Mouse (Mus musculus): ENCODE results near the gene Aff4. TPM values are rescaled to one million over a fixed set of nuclear protein-coding genes. Genes with fewer than 3 reads are reported as not detected.
A peak's percentile ranks its signal among the peaks of the same experiment; 100 is the strongest.

Gene Aff4
- polyA plus RNA-seq (2014; fragmentation: Nextera tagmentation; extraction: Ambion mirVana): 46.1 and 80.4 TPM in 2 replicates

- Histone ChIP-seq H3K27ac (ENCODE audit: low read depth, low read length) (peak within 1 kb of the TSS; percentile 96), H3K4me1 (ENCODE audit: control insufficient read depth, insufficient read depth, low read length) (peaks cover 6% of the 10 kb centered on the region), H3K4me2 (replicated peaks; ENCODE audit: low read depth, low read length) (peak within 1 kb of the TSS; percentile 93), H3K36me3 (ENCODE audit: control insufficient read depth, insufficient read depth, low read length) (no peaks in the 10 kb centered on the region), H3K4me3 (ENCODE audit: low read length) (peak within 1 kb of the TSS; percentile 95), H3K9me3 (ENCODE audit: control insufficient read depth, low read length) (no peaks in the 10 kb centered on the region), H3K9ac (ENCODE audit: low read depth, low read length) (peak within 1 kb of the TSS; percentile 95), H3K27me3 (ENCODE audit: control insufficient read depth, insufficient read depth, low read length) (no peaks in the 10 kb centered on the region)
- under 1% methylated on average over 118 of the region's 127 CpGs for WGBS
- peak; percentile 95 for ATAC-seq (ENCODE audit: low FRiP score, low TSS enrichment)
These were observed at the start of gene Aff4 for GRCm38 (mm10) chr11:53350291-53351223. Gene Aff4 (plus strand): TSS chr11:53350833.

- Histone ChIP-seq H3K27me3 (ENCODE audit: control insufficient read depth, insufficient read depth, low read length) (no peaks in the 10 kb centered on the region), H3K4me1 (ENCODE audit: control insufficient read depth, insufficient read depth, low read length) (peaks cover 15% of the 10 kb centered on the region), H3K9me3 (ENCODE audit: control insufficient read depth, low read length) (no peaks in the 10 kb centered on the region), H3K36me3 (ENCODE audit: control insufficient read depth, insufficient read depth, low read length) (peaks cover 10% of the 10 kb centered on the region; the same call in 1 of the 2 replicates), H3K9ac (ENCODE audit: low read depth, low read length) (peak overlapping the region; percentile 98), H3K27ac (ENCODE audit: low read depth, low read length) (peak overlapping the region; percentile 99), H3K4me3 (ENCODE audit: low read length) (peak overlapping the region; percentile 99), H3K4me2 (replicated peaks; ENCODE audit: low read depth, low read length) (peak overlapping the region; percentile 68)
- ATAC-seq (ENCODE audit: low FRiP score, low TSS enrichment): no peak
- WGBS: 58% methylated on average over 9 of the region's 9 CpGs
These were observed 49.5 kb upstream of the Aff4 start for GRCm38 (mm10) chr11:53301167-53301515.

GRCm38 (mm10) chr11:53304044-53304840 lies 46.4 kb upstream of the Aff4 start:
- Histone ChIP-seq H3K4me1 (ENCODE audit: control insufficient read depth, insufficient read depth, low read length) (peaks cover 11% of the 10 kb centered on the region; the same call in 1 of the 2 replicates), H3K36me3 (ENCODE audit: control insufficient read depth, insufficient read depth, low read length) (no peaks in the 10 kb centered on the region), H3K9me3 (ENCODE audit: control insufficient read depth, low read length) (no peaks in the 10 kb centered on the region), H3K27me3 (ENCODE audit: control insufficient read depth, insufficient read depth, low read length) (no peaks in the 10 kb centered on the region), H3K27ac (ENCODE audit: low read depth, low read length) (no peak overlapping the region), H3K4me2 (replicated peaks; ENCODE audit: low read depth, low read length) (no peak overlapping the region), H3K4me3 (ENCODE audit: low read length) (no peak overlapping the region), H3K9ac (ENCODE audit: low read depth, low read length) (no peak overlapping the region)
- 83% methylated on average over 14 of the region's 14 CpGs for WGBS
- no peak for ATAC-seq (ENCODE audit: low FRiP score, low TSS enrichment)

GRCm38 (mm10) chr11:53306965-53307364 lies 43.7 kb upstream of the Aff4 start:
- Histone ChIP-seq H3K27ac (ENCODE audit: low read depth, low read length) (no peak overlapping the region; the same call in 1 of the 2 replicates), H3K36me3 (ENCODE audit: control insufficient read depth, insufficient read depth, low read length) (no peaks in the 10 kb centered on the region), H3K4me2 (replicated peaks; ENCODE audit: low read depth, low read length) (no peak overlapping the region), H3K9me3 (ENCODE audit: control insufficient read depth, low read length) (no peaks in the 10 kb centered on the region), H3K9ac (ENCODE audit: low read depth, low read length) (no peak overlapping the region), H3K27me3 (ENCODE audit: control insufficient read depth, insufficient read depth, low read length) (no peaks in the 10 kb centered on the region), H3K4me1 (ENCODE audit: control insufficient read depth, insufficient read depth, low read length) (peaks cover 10% of the 10 kb centered on the region; the same call in 1 of the 2 replicates), H3K4me3 (ENCODE audit: low read length) (no peak overlapping the region)
- WGBS: 78% methylated on average over 2 of the region's 2 CpGs
- ATAC-seq (ENCODE audit: low FRiP score, low TSS enrichment): no peak

- WGBS: 43% methylated on average over 10 of the region's 10 CpGs
- Histone ChIP-seq H3K9me3 (ENCODE audit: control insufficient read depth, low read length) (no peaks in the 10 kb centered on the region), H3K27me3 (ENCODE audit: control insufficient read depth, insufficient read depth, low read length) (no peaks in the 10 kb centered on the region), H3K27ac (ENCODE audit: low read depth, low read length) (peak overlapping the region; percentile 76; the same call in 1 of the 2 replicates), H3K4me1 (ENCODE audit: control insufficient read depth, insufficient read depth, low read length) (peaks cover 10% of the 10 kb centered on the region; the same call in 1 of the 2 replicates), H3K4me3 (ENCODE audit: low read length) (no peak overlapping the region), H3K4me2 (replicated peaks; ENCODE audit: low read depth, low read length) (no peak overlapping the region), H3K9ac (ENCODE audit: low read depth, low read length) (no peak overlapping the region), H3K36me3 (ENCODE audit: control insufficient read depth, insufficient read depth, low read length) (no peaks in the 10 kb centered on the region)
- ATAC-seq (ENCODE audit: low FRiP score, low TSS enrichment): no peak
These were observed 43.0 kb upstream of the Aff4 start for GRCm38 (mm10) chr11:53307558-53308065.

GRCm38 (mm10) chr11:53308251-53308864 lies 42.3 kb upstream of the Aff4 start:
- Histone ChIP-seq H3K27me3 (ENCODE audit: control insufficient read depth, insufficient read depth, low read length) (no peaks in the 10 kb centered on the region), H3K4me1 (ENCODE audit: control insufficient read depth, insufficient read depth, low read length) (peaks cover 10% of the 10 kb centered on the region; the same call in 1 of the 2 replicates), H3K27ac (ENCODE audit: low read depth, low read length) (peak overlapping the region; percentile 76; the same call in 1 of the 2 replicates), H3K9ac (ENCODE audit: low read depth, low read length) (no peak overlapping the region), H3K4me2 (replicated peaks; ENCODE audit: low read depth, low read length) (no peak overlapping the region), H3K36me3 (ENCODE audit: control insufficient read depth, insufficient read depth, low read length) (no peaks in the 10 kb centered on the region), H3K4me3 (ENCODE audit: low read length) (no peak overlapping the region), H3K9me3 (ENCODE audit: control insufficient read depth, low read length) (no peaks in the 10 kb centered on the region)
- ATAC-seq (ENCODE audit: low FRiP score, low TSS enrichment): peak; percentile 77

GRCm38 (mm10) chr11:53308884-53309310 lies 41.7 kb upstream of the Aff4 start:
- Histone ChIP-seq H3K9ac (ENCODE audit: low read depth, low read length) (no peak overlapping the region), H3K36me3 (ENCODE audit: control insufficient read depth, insufficient read depth, low read length) (no peaks in the 10 kb centered on the region), H3K4me3 (ENCODE audit: low read length) (no peak overlapping the region), H3K27me3 (ENCODE audit: control insufficient read depth, insufficient read depth, low read length) (no peaks in the 10 kb centered on the region), H3K4me2 (replicated peaks; ENCODE audit: low read depth, low read length) (no peak overlapping the region), H3K4me1 (ENCODE audit: control insufficient read depth, insufficient read depth, low read length) (peaks cover 10% of the 10 kb centered on the region; the same call in 1 of the 2 replicates), H3K27ac (ENCODE audit: low read depth, low read length) (peak overlapping the region; percentile 76; the same call in 1 of the 2 replicates), H3K9me3 (ENCODE audit: control insufficient read depth, low read length) (no peaks in the 10 kb centered on the region)
- peak; percentile 65 for ATAC-seq (ENCODE audit: low FRiP score, low TSS enrichment)
- 55% methylated on average over 2 of the region's 2 CpGs for WGBS

- Histone ChIP-seq H3K36me3 (ENCODE audit: control insufficient read depth, insufficient read depth, low read length) (no peaks in the 10 kb centered on the region), H3K4me1 (ENCODE audit: control insufficient read depth, insufficient read depth, low read length) (peaks cover 10% of the 10 kb centered on the region; the same call in 1 of the 2 replicates), H3K9ac (ENCODE audit: low read depth, low read length) (no peak overlapping the region), H3K27me3 (ENCODE audit: control insufficient read depth, insufficient read depth, low read length) (no peaks in the 10 kb centered on the region), H3K4me2 (replicated peaks; ENCODE audit: low read depth, low read length) (no peak overlapping the region), H3K27ac (ENCODE audit: low read depth, low read length) (no peak overlapping the region), H3K4me3 (ENCODE audit: low read length) (no peak overlapping the region), H3K9me3 (ENCODE audit: control insufficient read depth, low read length) (no peaks in the 10 kb centered on the region)
- WGBS: 43% methylated on average over 1 of the region's 1 CpGs
- no peak for ATAC-seq (ENCODE audit: low FRiP score, low TSS enrichment)
These were observed 39.2 kb upstream of the Aff4 start for GRCm38 (mm10) chr11:53311385-53311784.
